Mouse (Mus musculus) midbrain, embryonic 16.5 days (tissue): ENCODE results near the gene Sema3d. TPM values are rescaled to one million over a fixed set of nuclear protein-coding genes. Genes with fewer than 3 reads are reported as not detected.

Experiments used
- ATAC-seq: fragments of 200-750 bp; cut with Nextera tagmentation; 2 replicates; pipeline ENCODE4 v1.8.0; 2017; ENCODE audit warnings: moderate TSS enrichment
- H3K27ac ChIP-seq: fragments of 300-500 bp; sonication (generic); 2 replicates; pipeline ENCODE4 v1.5.1; 2014; ENCODE audit warnings: mild to moderate bottlenecking, low read length, mixed read lengths
- H3K27me3 ChIP-seq: fragments of 300-500 bp; sonication (generic); 2 replicates; pipeline ENCODE4 v1.6.1; 2014; ENCODE audit warnings: low read depth, low read length, mixed read lengths; ENCODE audit not compliant: control insufficient read depth, insufficient read depth
- H3K36me3 ChIP-seq: fragments of 300-500 bp; sonication (generic); 2 replicates; pipeline ENCODE4 v1.6.1; 2014; ENCODE audit warnings: mild to moderate bottlenecking, low read length, moderate library complexity, mixed read lengths; ENCODE audit not compliant: control insufficient read depth, insufficient read depth
- H3K4me1 ChIP-seq: fragments of 300-500 bp; sonication (generic); 2 replicates; pipeline ENCODE4 v1.6.1; 2014; ENCODE audit warnings: mild to moderate bottlenecking, low read length, mixed read lengths; ENCODE audit not compliant: control insufficient read depth, insufficient read depth
- H3K4me2 ChIP-seq: fragments of 300-500 bp; sonication (generic); 2 replicates; pipeline ENCODE4 v1.6.1; 2014; ENCODE audit warnings: mild to moderate bottlenecking, low read length, mixed read lengths
- H3K4me3 ChIP-seq: fragments of 300-500 bp; sonication (generic); 2 replicates; pipeline ENCODE4 v1.5.1; 2014; ENCODE audit warnings: low read depth, mild to moderate bottlenecking, low read length, moderate library complexity, mixed read lengths
- H3K9ac ChIP-seq: fragments of 300-500 bp; sonication (generic); 2 replicates; pipeline ENCODE4 v1.6.1; 2014; ENCODE audit warnings: low read depth, low read length, mixed read lengths
- H3K9me3 ChIP-seq: fragments of 300-500 bp; sonication (generic); replicated peaks from 2 replicates; pipeline ENCODE4 v1.6.1; 2014; ENCODE audit warnings: mild to moderate bottlenecking, low read length, mixed read lengths; ENCODE audit not compliant: control insufficient read depth, poor library complexity, severe bottlenecking
- WGBS: fragments of 180-500 bp; shearing (Covaris S2); extraction: QIAGEN DNeasy Blood & Tissue Kit; methylation state at CpG from one replicate; pipeline ENCODE4 v1.1.7; 2014; 5-methylcytosine and 5-hydroxymethylcytosine counted together
- polyA plus RNA-seq: library from polyadenylated mRNA; unstranded; fragments of >200 nt; fragmentation: Nextera tagmentation; extraction: Ambion mirVana; gene quantifications from 2 replicates; pipeline ENCODE4 v1.2.1, GENCODE M21; 2015

Sema3d gene
- polyA plus RNA-seq, 1 experiment from 2014 or later, result 1.2 TPM

GRCm38 (mm10) chr5:12637763-12638468 is 254.7 kb downstream of the Sema3d start:
- no peaks in the 10 kb centered on the region for H3K36me3 ChIP-seq
- H3K27me3 ChIP-seq, result no peaks in the 10 kb centered on the region
- H3K4me2 ChIP-seq, result no peak overlapping the region
- no peak for ATAC-seq
- 81% methylated on average over 7 of the region's 7 CpGs for WGBS
- no peak overlapping the region for H3K9ac ChIP-seq
- peaks cover 3% of the 10 kb centered on the region for H3K4me1 ChIP-seq
- H3K4me3 ChIP-seq, result no peak overlapping the region
- no peaks in the 10 kb centered on the region for H3K9me3 ChIP-seq
- no peak overlapping the region for H3K27ac ChIP-seq
